8 mouse cellular contexts compared by ENCODE assay signal in genomic region chr11:107794103-107794493, GRCm38 (mm10). TPM values are rescaled to one million over a fixed set of nuclear protein-coding genes. Genes with fewer than 3 reads are reported as not detected.
DNase-seq lines count a peak whose midpoint lies in the region; ATAC-seq and TF ChIP-seq lines count a peak whose summit lies in the region.

No protein-coding gene starts in this region.

- no peak for TF ChIP-seq POLR2A in small intestine, adult 2 months (IDR thresholded peaks at IDR 0.05; ENCODE audit: low read depth, low read length)

- H3K4me1 ChIP-seq in forebrain, embryonic 16.5 days (replicated peaks; ENCODE audit: control insufficient read depth, insufficient read depth, low read length), result peaks cover 35% of the 10 kb centered on the region
- H3K4me1 ChIP-seq in limb, embryonic 12.5 days (replicated peaks), result peaks cover 38% of the 10 kb centered on the region
- peaks cover 4% of the 10 kb centered on the region for H3K4me1 ChIP-seq in small intestine, adult 2 months (ENCODE audit: control insufficient read depth, insufficient read depth, insufficient read length, low read length)

- no peak for TF ChIP-seq CTCF in small intestine, adult 2 months (IDR thresholded peaks at IDR 0.05; ENCODE audit: extremely low read depth, insufficient read length, insufficient replicate concordance, low read depth, low read length)

- WGBS in forebrain, embryonic 16.5 days, result under 1% methylated on average over 41 of the region's 41 CpGs
- under 1% methylated on average over 37 of the region's 41 CpGs for WGBS in limb, embryonic 12.5 days
- 2% methylated on average over 41 of the region's 41 CpGs for WGBS in small intestine, adult 2 months

- ATAC-seq in forebrain, embryonic 16.5 days, result peak; percentile 41
- ATAC-seq in limb, embryonic 12.5 days (ENCODE audit: insufficient number of reproducible peaks, insufficient read depth, low FRiP score, low TSS enrichment, low read depth), result peak; percentile 41; the same call in 1 of the 2 replicates
- ATAC-seq in megakaryocyte-erythroid progenitor cell, adult 5-6 weeks (replicated peaks; ENCODE audit: low FRiP score, low TSS enrichment, poor library complexity, severe bottlenecking), result no peak

- DNase-seq in kidney, adult 18-20 months, result peak; percentile 15
- DNase-seq in kidney, adult 9 months, result no peak
- peak; percentile 38 to 41 for DNase-seq in adrenal gland, postnatal 36 days
- no peak for DNase-seq in urinary bladder, adult 18-20 months (ENCODE audit: low spot score in 2 of 2)

- H3K27me3 ChIP-seq in forebrain, embryonic 16.5 days (replicated peaks; ENCODE audit: control insufficient read depth, insufficient read depth, low read length), result no peaks in the 10 kb centered on the region
- peaks cover 87% of the 10 kb centered on the region for H3K27me3 ChIP-seq in limb, embryonic 12.5 days
- peaks cover 49% of the 10 kb centered on the region for H3K27me3 ChIP-seq in small intestine, adult 2 months (ENCODE audit: control insufficient read depth, insufficient read depth, low read length)

- peak overlapping the region; percentile 76 for H3K4me3 ChIP-seq in forebrain, embryonic 16.5 days (replicated peaks; ENCODE audit: low read length)
- H3K4me3 ChIP-seq in limb, embryonic 12.5 days (replicated peaks), result peak overlapping the region; percentile 70
- H3K4me3 ChIP-seq in small intestine, adult 2 months (ENCODE audit: low read depth, low read length), result peak overlapping the region; percentile 48

- peak overlapping the region; percentile 92 for H3K27ac ChIP-seq in forebrain, embryonic 16.5 days (ENCODE audit: low read length)
- no peak overlapping the region for H3K27ac ChIP-seq in limb, embryonic 12.5 days
- no peak overlapping the region for H3K27ac ChIP-seq in small intestine, adult 2 months (ENCODE audit: insufficient read depth, low read depth, low read length)

- H3K4me2 ChIP-seq in forebrain, embryonic 16.5 days (ENCODE audit: low read length), result peak overlapping the region; percentile 84
- peak overlapping the region; percentile 99 for H3K4me2 ChIP-seq in limb, embryonic 12.5 days

- peaks cover 4% of the 10 kb centered on the region; the same call in 1 of the 2 replicates for H3K36me3 ChIP-seq in forebrain, embryonic 16.5 days (ENCODE audit: control insufficient read depth, insufficient read depth)
- H3K36me3 ChIP-seq in limb, embryonic 12.5 days, result no peaks in the 10 kb centered on the region
- no peaks in the 10 kb centered on the region for H3K36me3 ChIP-seq in small intestine, adult 2 months (ENCODE audit: control insufficient read depth, insufficient read depth, low read length)

- H3K9ac ChIP-seq in forebrain, embryonic 16.5 days (replicated peaks; ENCODE audit: low read depth, low read length), result peak overlapping the region; percentile 89
- H3K9ac ChIP-seq in limb, embryonic 12.5 days (replicated peaks), result peak overlapping the region; percentile 70

- no peaks in the 10 kb centered on the region for H3K9me3 ChIP-seq in forebrain, embryonic 16.5 days (ENCODE audit: control insufficient read depth, low read length)
- no peaks in the 10 kb centered on the region for H3K9me3 ChIP-seq in limb, embryonic 12.5 days

RNA-seq across cellular contexts. Expression of gene Cacng4, which starts 0.3 kb away (rescaled TPM):
- 1 to 10 TPM; 1.9 to 2.0 TPM for total RNA-seq in adrenal gland, postnatal 36 days (2021)
- polyA plus RNA-seq in forebrain, embryonic 16.5 days (2015; fragmentation: Nextera tagmentation; extraction: Ambion mirVana), result 33.8 and 39.6 TPM in 2 replicates
- polyA plus RNA-seq in limb, embryonic 12.5 days (2016; fragmentation: Nextera tagmentation; extraction: Ambion mirVana), result 3.8 and 5.2 TPM in 2 replicates
- polyA plus RNA-seq in small intestine, adult 2 months (2012; rRNA removed), result 0.18 and 0.24 TPM in 2 replicates
- not detected in 2 replicates for total RNA-seq in megakaryocyte-erythroid progenitor cell, adult 5-6 weeks (2014; fragmentation: Nextera tagmentation)
- not detected in 2 replicates for total RNA-seq in megakaryocyte-erythroid progenitor cell, adult 5-6 weeks (2017)

Comparison
In these comparisons a context has a peak if more than half of its experiments do, and no peak if none do; other contexts are left out.
1. DNase-seq: peak in kidney, adult 18-20 months (single experiment) and adrenal gland, postnatal 36 days (2 of 2); none in kidney, adult 9 months (single experiment) and urinary bladder, adult 18-20 months (0 of 2).
2. Peak in every context shown above with its lines, with median percentiles within 50 percentile points of each other: H3K4me3 ChIP-seq.